Mouse (Mus musculus) heart, embryonic 10.5 days (tissue): Measurements from ENCODE around the gene Olfml1. TPM values are rescaled to one million over a fixed set of nuclear protein-coding genes. Genes with fewer than 3 reads are reported as not detected.
A peak's percentile ranks its signal among the peaks of the same experiment; 100 is the strongest.

ENCODE experiments used
- DNase-seq: peaks from one replicate; pipeline ENCODE4 v3.0.0-alpha.2; 2017; ENCODE audit warnings: low spot score
- H3K27ac ChIP-seq: fragments of 300-500 bp; sonication (generic); 2 replicates; pipeline ENCODE4 v1.5.1; 2016; ENCODE audit warnings: mild to moderate bottlenecking
- H3K27me3 ChIP-seq: fragments of 300-500 bp; sonication (generic); 2 replicates; pipeline ENCODE4 v1.6.1; 2016; ENCODE audit warnings: mild to moderate bottlenecking; ENCODE audit not compliant: poor library complexity, insufficient read depth, severe bottlenecking
- H3K36me3 ChIP-seq: fragments of 300-500 bp; sonication (generic); 2 replicates; pipeline ENCODE4 v1.6.1; 2016; ENCODE audit warnings: mild to moderate bottlenecking, moderate library complexity
- H3K4me1 ChIP-seq: fragments of 300-500 bp; sonication (generic); 2 replicates; pipeline ENCODE4 v1.6.1; 2016; ENCODE audit warnings: mild to moderate bottlenecking
- H3K4me3 ChIP-seq: fragments of 300-500 bp; sonication (generic); 2 replicates; pipeline ENCODE4 v1.5.1; 2016; ENCODE audit warnings: mild to moderate bottlenecking, moderate library complexity
- H3K9me3 ChIP-seq: fragments of 300-500 bp; sonication (generic); 2 replicates; pipeline ENCODE4 v1.6.1; 2016; ENCODE audit warnings: mild to moderate bottlenecking, moderate library complexity
- WGBS: fragments of 180-500 bp; shearing (Covaris S2); methylation state at CpG from one replicate; pipeline ENCODE4 v1.1.7; 2016; 5-methylcytosine and 5-hydroxymethylcytosine counted together
- polyA plus RNA-seq: library from polyadenylated mRNA; unstranded; fragments of >200 nt; fragmentation: Nextera tagmentation; extraction: Ambion mirVana; gene quantifications from 2 replicates; pipeline ENCODE4 v1.2.1, GENCODE M21; 2016

Olfml1 gene
- polyA plus RNA-seq = 5.8 and 8.0 TPM in 2 replicates

GRCm38 (mm10) chr7:107567261-107567671 is at the start of gene Olfml1:
Olfml1 (plus strand) TSS chr7:107567446.
- DNase-seq = peak; percentile 77
- Histone ChIP-seq H3K9me3 (no peaks in the 10 kb centered on the region), H3K27me3 (no peaks in the 10 kb centered on the region), H3K4me3 (peak within 1 kb of the TSS; percentile 36), H3K4me1 (no peaks in the 10 kb centered on the region), H3K27ac (peak within 1 kb of the TSS; percentile 57), H3K36me3 (peaks cover 7% of the 10 kb centered on the region; the same call in 1 of the 2 replicates)
- WGBS = 52% methylated on average over 7 of the region's 7 CpGs

- WGBS = 83% methylated on average over 12 of the region's 12 CpGs
- Histone ChIP-seq H3K4me1 (no peaks in the 10 kb centered on the region), H3K9me3 (no peaks in the 10 kb centered on the region), H3K4me3 (no peak overlapping the region), H3K27me3 (no peaks in the 10 kb centered on the region), H3K36me3 (no peaks in the 10 kb centered on the region), H3K27ac (no peak overlapping the region)
- no peak for DNase-seq
Measured at GRCm38 (mm10) chr7:107519256-107520025, 47.8 kb upstream of the Olfml1 start.

GRCm38 (mm10) chr7:107521411-107521810 is 45.8 kb upstream of the Olfml1 start:
- WGBS = 84% methylated on average over 6 of the region's 6 CpGs
- no peaks in the 10 kb centered on the region for H3K36me3 ChIP-seq
- no peak for DNase-seq
- no peak overlapping the region for H3K27ac ChIP-seq
- H3K27me3 ChIP-seq = no peaks in the 10 kb centered on the region
- no peaks in the 10 kb centered on the region for H3K4me1 ChIP-seq
- no peak overlapping the region for H3K4me3 ChIP-seq
- H3K9me3 ChIP-seq = no peaks in the 10 kb centered on the region

DNA sequence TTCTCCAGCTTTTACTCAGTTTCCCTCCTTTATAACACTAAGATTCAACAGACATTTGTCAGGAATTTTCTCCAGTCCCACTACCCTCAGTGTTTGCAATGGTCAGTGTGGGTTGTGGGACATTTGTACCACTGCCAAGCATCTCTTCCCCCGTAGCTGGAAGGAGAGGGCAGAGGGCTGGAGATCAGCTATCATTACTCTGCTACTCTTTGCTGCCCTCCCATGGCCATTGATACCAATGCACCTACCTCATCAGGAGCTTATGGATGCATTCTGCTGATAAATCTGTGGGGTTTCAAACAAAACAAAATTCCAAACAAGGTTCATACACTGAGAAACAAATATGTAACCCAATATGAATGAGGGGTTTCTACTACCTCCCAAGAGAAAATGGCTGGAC is 40.9 kb upstream of the Olfml1 start:
- H3K27ac ChIP-seq = no peak overlapping the region
- H3K36me3 ChIP-seq = no peaks in the 10 kb centered on the region
- H3K4me3 ChIP-seq = no peak overlapping the region
- H3K9me3 ChIP-seq = no peaks in the 10 kb centered on the region
- no peaks in the 10 kb centered on the region for H3K4me1 ChIP-seq
- WGBS = 29% methylated on average over 1 of the region's 1 CpGs
- DNase-seq = no peak
- H3K27me3 ChIP-seq = no peaks in the 10 kb centered on the region

GRCm38 (mm10) chr7:107528169-107528772 is 39.0 kb upstream of the Olfml1 start:
- 82% methylated on average over 3 of the region's 3 CpGs for WGBS
- no peak for DNase-seq
- H3K4me1 ChIP-seq = no peaks in the 10 kb centered on the region
- no peaks in the 10 kb centered on the region for H3K27me3 ChIP-seq
- H3K27ac ChIP-seq = no peak overlapping the region
- H3K36me3 ChIP-seq = no peaks in the 10 kb centered on the region
- H3K9me3 ChIP-seq = no peaks in the 10 kb centered on the region
- H3K4me3 ChIP-seq = no peak overlapping the region

DNA sequence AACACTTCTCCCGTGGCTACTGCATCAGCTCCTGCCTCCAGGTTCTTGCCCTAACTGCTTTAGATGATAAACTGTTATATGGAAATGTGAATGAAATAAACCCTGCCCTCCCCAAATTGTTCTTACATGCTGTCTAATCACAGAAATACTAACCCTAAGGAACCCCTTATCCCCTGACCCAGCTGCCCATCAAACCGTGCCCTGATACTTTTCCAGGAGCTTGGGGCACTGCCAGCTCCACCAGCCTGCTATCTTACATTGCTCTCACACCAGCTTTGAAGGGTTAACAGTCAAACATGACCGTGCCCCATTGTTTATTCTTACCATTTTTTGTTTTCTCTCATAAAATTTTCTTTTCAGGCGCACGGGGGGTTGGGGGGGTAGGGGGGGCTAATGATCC is 37.9 kb upstream of the Olfml1 start:
- Histone ChIP-seq H3K9me3 (no peaks in the 10 kb centered on the region), H3K36me3 (no peaks in the 10 kb centered on the region), H3K27ac (no peak overlapping the region), H3K27me3 (no peaks in the 10 kb centered on the region), H3K4me3 (no peak overlapping the region), H3K4me1 (no peaks in the 10 kb centered on the region)
- WGBS = 75% methylated on average over 5 of the region's 5 CpGs
- DNase-seq = no peak

DNA sequence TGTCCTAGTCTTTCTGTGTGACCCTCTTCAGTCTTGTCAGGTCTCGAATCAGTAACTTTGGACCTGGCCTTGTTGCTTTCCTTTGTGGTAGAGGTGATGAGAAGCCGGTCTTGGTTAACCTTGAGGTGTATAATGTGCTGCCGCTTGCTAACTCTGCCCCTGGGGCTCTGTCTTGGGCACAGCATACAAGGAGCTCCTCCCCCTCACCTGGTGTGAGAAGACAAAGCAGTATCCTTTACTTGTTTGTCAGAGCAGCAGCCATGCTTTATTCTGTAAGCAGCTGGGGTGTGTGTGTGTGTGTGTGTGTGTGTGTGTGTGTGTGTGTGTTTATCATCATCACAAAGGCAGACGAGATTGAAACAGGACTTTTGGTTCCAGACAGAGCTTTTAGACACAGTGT is 31.9 kb upstream of the Olfml1 start:
- Histone ChIP-seq H3K4me1 (0 out of 2 replicates have a peak, but pooled peaks cover 3% of the 10 kb centered on the region), H3K4me3 (no peak overlapping the region), H3K9me3 (no peaks in the 10 kb centered on the region), H3K27me3 (no peaks in the 10 kb centered on the region), H3K27ac (no peak overlapping the region), H3K36me3 (no peaks in the 10 kb centered on the region)
- DNase-seq = no peak
- WGBS = 80% methylated on average over 4 of the region's 4 CpGs

DNA sequence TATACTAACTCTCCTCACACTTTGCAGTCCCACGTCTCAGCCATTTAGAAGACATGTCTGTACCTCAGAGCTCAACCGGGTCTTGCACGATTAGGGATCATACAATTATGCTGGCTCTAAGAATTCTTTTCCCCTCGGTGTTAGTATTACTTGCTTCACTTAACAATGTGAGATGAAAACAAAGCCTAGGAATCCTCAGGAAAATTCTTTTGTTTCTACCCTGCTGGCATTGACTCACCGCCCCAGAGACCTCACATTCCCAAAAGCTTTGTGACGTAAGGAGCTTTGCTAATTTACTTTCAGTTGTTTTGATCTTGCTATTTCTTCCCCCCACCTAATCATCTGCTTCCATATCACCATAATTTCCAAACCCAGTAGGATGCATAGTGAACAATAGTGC is 30.7 kb upstream of the Olfml1 start:
- Histone ChIP-seq H3K4me1 (0 out of 2 replicates have a peak, but pooled peaks cover 3% of the 10 kb centered on the region), H3K4me3 (no peak overlapping the region), H3K36me3 (no peaks in the 10 kb centered on the region), H3K27ac (no peak overlapping the region), H3K27me3 (no peaks in the 10 kb centered on the region), H3K9me3 (no peaks in the 10 kb centered on the region)
- no peak for DNase-seq
- WGBS = 72% methylated on average over 6 of the region's 6 CpGs

DNA sequence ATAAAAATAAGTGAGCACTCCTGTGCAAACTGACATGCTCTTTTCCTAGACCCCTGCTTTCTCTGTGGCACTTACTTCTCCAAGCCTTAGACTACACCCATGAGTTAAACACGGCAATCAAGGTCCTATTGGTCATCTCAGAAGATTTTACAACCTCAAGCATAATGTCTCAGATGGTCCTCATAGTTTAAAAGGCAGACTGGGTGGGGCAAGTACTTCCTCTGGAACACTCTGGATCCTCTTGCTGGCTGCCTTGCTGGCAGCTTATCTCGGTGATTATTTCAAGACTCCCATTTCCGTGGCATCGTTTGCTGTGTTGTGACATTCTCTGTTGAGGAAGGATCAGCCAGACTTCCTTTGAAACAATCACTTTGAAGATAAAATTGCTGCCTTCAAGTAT is 27.2 kb upstream of the Olfml1 start:
- H3K9me3 ChIP-seq = no peaks in the 10 kb centered on the region
- no peak overlapping the region for H3K27ac ChIP-seq
- WGBS = 26% methylated on average over 4 of the region's 4 CpGs
- H3K36me3 ChIP-seq = no peaks in the 10 kb centered on the region
- H3K27me3 ChIP-seq = no peaks in the 10 kb centered on the region
- no peak for DNase-seq
- H3K4me1 ChIP-seq = 0 out of 2 replicates have a peak, but pooled peaks cover 3% of the 10 kb centered on the region
- H3K4me3 ChIP-seq = no peak overlapping the region

DNA sequence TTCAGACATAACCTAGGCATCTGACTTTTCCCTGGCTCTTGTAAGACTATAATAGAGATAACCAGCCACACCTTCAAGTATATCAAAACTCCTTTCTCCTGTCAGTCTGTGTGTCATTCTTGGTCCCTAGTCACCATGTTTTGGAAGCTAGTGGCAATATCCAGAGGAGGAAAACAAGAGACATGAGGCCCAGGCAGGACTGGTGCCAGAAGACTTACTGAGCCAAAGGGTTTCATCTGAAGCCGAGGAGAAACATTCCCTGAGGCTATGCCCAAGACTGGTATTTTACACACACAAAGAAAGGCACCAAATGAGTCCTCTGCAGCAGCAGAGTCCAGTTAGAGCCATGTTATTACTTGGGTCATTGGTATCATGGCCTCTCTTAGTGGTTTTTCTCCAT is 22.2 kb upstream of the Olfml1 start:
- H3K27me3 ChIP-seq = no peaks in the 10 kb centered on the region
- no peaks in the 10 kb centered on the region for H3K9me3 ChIP-seq
- H3K27ac ChIP-seq = no peak overlapping the region
- DNase-seq = peak; percentile 50
- no peaks in the 10 kb centered on the region for H3K36me3 ChIP-seq
- WGBS = 72% methylated on average over 1 of the region's 1 CpGs
- no peak overlapping the region for H3K4me3 ChIP-seq
- H3K4me1 ChIP-seq = 0 out of 2 replicates have a peak, but pooled peaks cover 2% of the 10 kb centered on the region

DNA sequence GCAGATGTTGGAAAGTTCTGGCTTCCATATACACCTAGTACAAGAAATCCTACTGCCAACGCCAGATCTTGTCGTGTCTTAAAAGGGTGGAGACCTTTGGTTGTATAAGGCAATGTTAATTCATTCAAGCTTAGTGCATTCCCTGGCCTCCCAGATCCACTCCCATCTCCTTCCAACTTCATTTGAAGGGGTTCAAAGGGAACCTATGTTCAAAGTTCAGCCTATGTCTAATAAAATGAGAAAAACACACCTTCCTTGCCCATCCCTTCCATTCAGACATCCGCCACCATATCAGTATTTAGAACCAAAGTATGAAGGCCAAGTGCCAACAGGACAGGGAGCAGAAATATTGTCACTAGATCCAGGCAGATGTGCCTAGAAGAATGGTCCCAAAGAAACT is 19.4 kb upstream of the Olfml1 start:
- H3K4me3 ChIP-seq = no peak overlapping the region
- DNase-seq = no peak
- no peaks in the 10 kb centered on the region for H3K9me3 ChIP-seq
- H3K27me3 ChIP-seq = no peaks in the 10 kb centered on the region
- no peak overlapping the region for H3K27ac ChIP-seq
- H3K4me1 ChIP-seq = no peaks in the 10 kb centered on the region
- 89% methylated on average over 3 of the region's 3 CpGs for WGBS
- no peaks in the 10 kb centered on the region for H3K36me3 ChIP-seq

DNA sequence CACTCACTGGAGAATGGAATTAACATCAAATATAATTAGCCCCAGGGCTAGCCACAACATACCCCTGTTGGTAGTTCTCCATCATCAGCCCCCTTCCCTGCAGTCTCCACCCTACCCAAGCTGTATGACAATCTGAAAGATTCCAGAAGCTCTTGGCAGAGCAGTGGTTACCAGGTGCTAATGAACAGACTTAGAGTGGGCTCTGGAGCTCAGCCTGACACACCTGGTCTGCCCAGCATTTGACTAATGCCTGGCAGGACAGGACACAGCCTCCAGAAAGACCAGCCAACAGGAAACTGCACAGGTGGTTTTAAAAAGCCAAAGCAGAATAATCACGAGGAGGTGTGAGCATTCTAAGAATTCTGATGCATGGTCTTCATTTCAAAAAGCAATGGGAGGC is 13.8 kb upstream of the Olfml1 start:
- H3K4me3 ChIP-seq = no peak overlapping the region
- DNase-seq = no peak
- H3K27ac ChIP-seq = no peak overlapping the region
- H3K27me3 ChIP-seq = no peaks in the 10 kb centered on the region
- no peaks in the 10 kb centered on the region for H3K9me3 ChIP-seq
- WGBS = 62% methylated on average over 1 of the region's 1 CpGs
- H3K4me1 ChIP-seq = no peaks in the 10 kb centered on the region
- no peaks in the 10 kb centered on the region for H3K36me3 ChIP-seq

DNA sequence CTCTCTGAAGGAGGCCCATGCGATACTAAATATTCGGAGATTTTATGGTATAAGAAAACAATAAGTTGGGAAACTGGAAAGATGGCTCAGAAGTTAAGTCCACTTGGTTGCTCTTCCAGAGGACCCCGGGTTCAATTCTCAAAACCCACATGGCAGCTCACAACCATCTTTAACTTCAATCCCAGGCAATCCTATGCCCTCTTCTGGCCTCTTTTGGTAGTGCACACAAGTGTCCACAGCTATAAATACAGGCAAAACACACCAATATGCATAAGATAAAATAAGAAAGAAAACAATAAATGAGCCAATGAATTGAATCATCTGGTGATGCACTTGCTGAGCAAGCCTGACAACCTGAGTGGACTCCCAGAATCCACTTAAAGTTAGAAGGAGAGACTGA is 11.3 kb upstream of the Olfml1 start:
- H3K4me1 ChIP-seq = no peaks in the 10 kb centered on the region
- H3K27me3 ChIP-seq = no peaks in the 10 kb centered on the region
- no peak for DNase-seq
- WGBS = 81% methylated on average over 3 of the region's 3 CpGs
- no peaks in the 10 kb centered on the region for H3K9me3 ChIP-seq
- no peak overlapping the region for H3K4me3 ChIP-seq
- no peak overlapping the region for H3K27ac ChIP-seq
- H3K36me3 ChIP-seq = no peaks in the 10 kb centered on the region
